Mouse (Mus musculus) liver, embryonic 13.5 days (tissue): ENCODE measurements around the gene Cpsf3. TPM values are rescaled to one million over a fixed set of nuclear protein-coding genes. Genes with fewer than 3 reads are reported as not detected.

ENCODE experiments used
- ATAC-seq: fragments of 200-750 bp; cut with Nextera tagmentation; 2 replicates; pipeline ENCODE4 v1.8.0; 2017; ENCODE audit warnings: low read depth, mild to moderate bottlenecking, moderate number of reproducible peaks, moderate library complexity
- DNase-seq: peaks from one replicate; pipeline ENCODE4 v3.0.0; 2022
- H3K27ac ChIP-seq: fragments of 300-500 bp; sonication (generic); 2 replicates; pipeline ENCODE4 v1.5.1; 2015; ENCODE audit warnings: moderate library complexity, mild to moderate bottlenecking, inconsistent platforms
- H3K27me3 ChIP-seq: fragments of 300-500 bp; sonication (generic); 2 replicates; pipeline ENCODE4 v1.6.1; 2015; ENCODE audit warnings: mild to moderate bottlenecking, inconsistent platforms
- H3K36me3 ChIP-seq: fragments of 300-500 bp; sonication (generic); 2 replicates; pipeline ENCODE4 v1.6.1; 2015; ENCODE audit warnings: mild to moderate bottlenecking, inconsistent platforms
- H3K4me1 ChIP-seq: fragments of 300-500 bp; sonication (generic); replicated peaks from 2 replicates; pipeline ENCODE4 v1.6.1; 2015; ENCODE audit warnings: inconsistent platforms
- H3K4me2 ChIP-seq: fragments of 300-500 bp; sonication (generic); 2 replicates; pipeline ENCODE4 v1.6.1; 2015; ENCODE audit warnings: inconsistent platforms, mild to moderate bottlenecking, moderate library complexity
- H3K4me3 ChIP-seq: fragments of 300-500 bp; sonication (generic); replicated peaks from 2 replicates; pipeline ENCODE4 v1.5.1; 2015; ENCODE audit warnings: mild to moderate bottlenecking, inconsistent platforms
- H3K9ac ChIP-seq: fragments of 300-500 bp; sonication (generic); 2 replicates; pipeline ENCODE4 v1.6.1; 2015; ENCODE audit warnings: mild to moderate bottlenecking, inconsistent platforms
- H3K9me3 ChIP-seq: fragments of 300-500 bp; sonication (generic); replicated peaks from 2 replicates; pipeline ENCODE4 v1.6.1; 2016; ENCODE audit warnings: inconsistent platforms
- WGBS: fragments of 180-500 bp; shearing (Covaris S2); methylation state at CpG from one replicate; pipeline ENCODE4 v1.1.7; 2015; ENCODE audit not compliant: insufficient replicate concordance; 5-methylcytosine and 5-hydroxymethylcytosine counted together
- polyA plus RNA-seq: library from polyadenylated mRNA; unstranded; fragments of >200 nt; fragmentation: Nextera tagmentation; extraction: Ambion mirVana; gene quantifications from 2 replicates; pipeline ENCODE4 v1.2.1, GENCODE M21; 2015

The Cpsf3 gene
- polyA plus RNA-seq, 1 experiment from 2014 or later, result 51.6 TPM

GRCm38 (mm10) chr12:21337171-21337570, 52.0 kb downstream of the Cpsf3 start:
- ATAC-seq (no peak), DNase-seq (no peak)
- H3K4me2 ChIP-seq, result no peak overlapping the region
- H3K9ac ChIP-seq, result no peak overlapping the region
- H3K4me1 ChIP-seq, result no peaks in the 10 kb centered on the region
- no peaks in the 10 kb centered on the region for H3K27me3 ChIP-seq
- H3K4me3 ChIP-seq, result no peak overlapping the region
- H3K27ac ChIP-seq, result no peak overlapping the region
- 87% methylated on average over 5 of the region's 5 CpGs for WGBS
- no peaks in the 10 kb centered on the region for H3K9me3 ChIP-seq
- H3K36me3 ChIP-seq, result peaks cover 78% of the 10 kb centered on the region

- Histone ChIP-seq H3K9me3 (no peaks in the 10 kb centered on the region), H3K4me1 (no peaks in the 10 kb centered on the region), H3K27ac (no peak overlapping the region), H3K4me3 (no peak overlapping the region), H3K27me3 (no peaks in the 10 kb centered on the region), H3K36me3 (peaks cover 63% of the 10 kb centered on the region), H3K9ac (no peak overlapping the region), H3K4me2 (no peak overlapping the region)
- 88% methylated on average over 5 of the region's 5 CpGs for WGBS
- no peak for ATAC-seq
- DNase-seq, result no peak
These were observed 55.5 kb downstream of the Cpsf3 start for GRCm38 (mm10) chr12:21340674-21341073.

GRCm38 (mm10) chr12:21346972-21347371, 61.8 kb downstream of the Cpsf3 start:
- DNase-seq (no peak), ATAC-seq (no peak)
- WGBS, result 76% methylated on average over 7 of the region's 7 CpGs
- Histone ChIP-seq H3K4me1 (no peaks in the 10 kb centered on the region), H3K4me2 (no peak overlapping the region), H3K9ac (no peak overlapping the region), H3K9me3 (peaks cover 3% of the 10 kb centered on the region; the same call in 1 of the 2 replicates), H3K4me3 (no peak overlapping the region), H3K27me3 (no peaks in the 10 kb centered on the region), H3K27ac (no peak overlapping the region), H3K36me3 (peaks cover 53% of the 10 kb centered on the region)

- no peak for ATAC-seq
- Histone ChIP-seq H3K4me3 (no peak overlapping the region), H3K27me3 (no peaks in the 10 kb centered on the region), H3K4me1 (no peaks in the 10 kb centered on the region), H3K9me3 (peaks cover 6% of the 10 kb centered on the region; the same call in 1 of the 2 replicates), H3K27ac (no peak overlapping the region), H3K36me3 (peaks cover 72% of the 10 kb centered on the region), H3K9ac (no peak overlapping the region), H3K4me2 (no peak overlapping the region)
- no peak for DNase-seq
- WGBS, result 84% methylated on average over 7 of the region's 7 CpGs
These were observed 65.1 kb downstream of the Cpsf3 start for GRCm38 (mm10) chr12:21350113-21350876.

GRCm38 (mm10) chr12:21353681-21354080, 68.5 kb downstream of the Cpsf3 start:
- Histone ChIP-seq H3K9ac (no peak overlapping the region), H3K27me3 (no peaks in the 10 kb centered on the region), H3K36me3 (peaks cover 62% of the 10 kb centered on the region), H3K27ac (no peak overlapping the region), H3K9me3 (peaks cover 6% of the 10 kb centered on the region; the same call in 1 of the 2 replicates), H3K4me1 (no peaks in the 10 kb centered on the region), H3K4me2 (no peak overlapping the region), H3K4me3 (no peak overlapping the region)
- 93% methylated on average over 8 of the region's 8 CpGs for WGBS
- ATAC-seq (no peak), DNase-seq (no peak)

GRCm38 (mm10) chr12:21362686-21363085, 77.5 kb downstream of the Cpsf3 start:
- Histone ChIP-seq H3K27me3 (no peaks in the 10 kb centered on the region), H3K4me2 (no peak overlapping the region), H3K9me3 (no peaks in the 10 kb centered on the region), H3K4me1 (peaks cover 18% of the 10 kb centered on the region), H3K4me3 (no peak overlapping the region), H3K36me3 (peaks cover 19% of the 10 kb centered on the region), H3K9ac (no peak overlapping the region), H3K27ac (no peak overlapping the region)
- DNase-seq (no peak), ATAC-seq (no peak)
- 63% methylated on average over 2 of the region's 2 CpGs for WGBS

GRCm38 (mm10) chr12:21363195-21363594, 78.0 kb downstream of the Cpsf3 start:
- ATAC-seq, result no peak
- 84% methylated on average over 3 of the region's 3 CpGs for WGBS
- Histone ChIP-seq H3K36me3 (peaks cover 19% of the 10 kb centered on the region), H3K4me2 (no peak overlapping the region), H3K4me3 (no peak overlapping the region), H3K27ac (no peak overlapping the region), H3K27me3 (no peaks in the 10 kb centered on the region), H3K4me1 (peaks cover 18% of the 10 kb centered on the region), H3K9me3 (no peaks in the 10 kb centered on the region), H3K9ac (no peak overlapping the region)
- no peak for DNase-seq

Other genes starting within 250 kb of the Cpsf3 start
- 28.7 and 29.3 TPM in 2 replicates for gene Itgb1bp1, start 893 bp downstream of the Cpsf3 start, polyA plus RNA-seq
- gene Iah1, start 31.0 kb downstream of the Cpsf3 start, polyA plus RNA-seq, result 30.2 and 34.0 TPM in 2 replicates
- 18.1 and 22.2 TPM in 2 replicates for gene Adam17, start 88.2 kb downstream of the Cpsf3 start, polyA plus RNA-seq
- gene Ywhaq, start 132.2 kb downstream of the Cpsf3 start, polyA plus RNA-seq, result 262 and 303 TPM in 2 replicates